22 mouse cellular contexts compared by ENCODE assay signal in genomic region chr2:69837244-69837967, GRCm38 (mm10). TPM values are rescaled to one million over a fixed set of nuclear protein-coding genes. Genes with fewer than 3 reads are reported as not detected.
DNase-seq lines count a peak whose midpoint lies in the region; ATAC-seq lines count a peak whose summit lies in the region.
"Had no signal": no experiment of that assay in that cellular context is flagged by ENCODE, and none has a peak within 500 bp of the region (broad histone marks: within the 10 kb centered on the region; RNA-seq: fewer than 3 reads in every experiment).

No protein-coding gene starts in this region.

- no peaks in the 10 kb centered on the region for H3K27me3 ChIP-seq in forebrain, embryonic 11.5 days (ENCODE audit: control insufficient read depth, insufficient read depth, low read length)
- H3K27me3 ChIP-seq in forebrain, embryonic 15.5 days: no peaks in the 10 kb centered on the region
- no peaks in the 10 kb centered on the region for H3K27me3 ChIP-seq in liver, embryonic 13.5 days
- no peaks in the 10 kb centered on the region for H3K27me3 ChIP-seq in liver, embryonic 15.5 days
- H3K27me3 ChIP-seq: embryonic facial prominence, embryonic 15.5 days; heart, embryonic 13.5 days; limb, embryonic 12.5 days; megakaryocyte, embryonic 14.5 days had no signal

- H3K4me2 ChIP-seq in forebrain, embryonic 11.5 days (ENCODE audit: low read depth, low read length, severe bottlenecking): no peak overlapping the region
- H3K4me2 ChIP-seq in forebrain, embryonic 15.5 days (replicated peaks): no peak overlapping the region
- H3K4me2 ChIP-seq in liver, embryonic 13.5 days: no peak overlapping the region
- H3K4me2 ChIP-seq in liver, embryonic 15.5 days: no peak overlapping the region
- H3K4me2 ChIP-seq: embryonic facial prominence, embryonic 15.5 days; heart, embryonic 13.5 days; hindbrain, embryonic 14.5 days; limb, embryonic 12.5 days had no signal

- no peaks in the 10 kb centered on the region; the same call in 1 of the 2 replicates for H3K36me3 ChIP-seq in forebrain, embryonic 11.5 days (ENCODE audit: control insufficient read depth, insufficient read depth, low read length)
- H3K36me3 ChIP-seq in forebrain, embryonic 15.5 days: peaks cover 34% of the 10 kb centered on the region
- H3K36me3 ChIP-seq in liver, embryonic 13.5 days: peaks cover 42% of the 10 kb centered on the region
- H3K36me3 ChIP-seq in liver, embryonic 15.5 days (replicated peaks): peaks cover 43% of the 10 kb centered on the region

- H3K27ac ChIP-seq in forebrain, embryonic 11.5 days (ENCODE audit: low read depth, low read length): no peak overlapping the region
- H3K27ac ChIP-seq in forebrain, embryonic 15.5 days (replicated peaks): no peak overlapping the region
- no peak overlapping the region for H3K27ac ChIP-seq in liver, embryonic 13.5 days
- H3K27ac ChIP-seq in liver, embryonic 15.5 days (replicated peaks): no peak overlapping the region
- H3K27ac ChIP-seq: embryonic facial prominence, embryonic 15.5 days; gastrocnemius, adult 2 months; heart, embryonic 13.5 days; hindbrain, embryonic 14.5 days; limb, embryonic 12.5 days; stomach, postnatal 0 days had no signal

- ATAC-seq in forebrain, embryonic 11.5 days (replicated peaks; ENCODE audit: low FRiP score): 0 out of 2 replicates have a peak, but pooled peaks have one; percentile 39
- ATAC-seq in forebrain, embryonic 15.5 days (replicated peaks): no peak
- ATAC-seq in liver, embryonic 13.5 days (ENCODE audit: low read depth): 0 out of 2 replicates have a peak, but pooled peaks have one; percentile 36
- 0 out of 2 replicates have a peak, but pooled peaks have one; percentile 18 for ATAC-seq in liver, embryonic 15.5 days (ENCODE audit: insufficient read depth)

- no peak for DNase-seq in forebrain, embryonic 11.5 days (ENCODE audit: low spot score)
- no peak for DNase-seq in liver, embryonic 13.5 days
- no peak for DNase-seq in liver
- peak; percentile 33 for DNase-seq in ZHBTc4 (ENCODE audit: low read depth, low spot score)
- DNase-seq in frontal cortex, adult 2 months (ENCODE audit: extremely low spot score in 1 of 2, low spot score in 1 of 2): no peak
- DNase-seq in thymus, postnatal 14 days: no peak
- DNase-seq: adrenal gland, postnatal 25 days; cerebellum, postnatal 10 days; gastrocnemius, adult 2 months; kidney, adult 11 months; lung, adult 2 months; retina, postnatal 1 day; right cerebral cortex, postnatal 4 days had no signal

- 78% methylated on average over 7 of the region's 7 CpGs for WGBS in forebrain, embryonic 11.5 days
- 81% methylated on average over 7 of the region's 7 CpGs for WGBS in forebrain, embryonic 15.5 days
- WGBS in liver, embryonic 13.5 days (ENCODE audit: insufficient replicate concordance): 72% methylated on average over 7 of the region's 7 CpGs
- 73% methylated on average over 7 of the region's 7 CpGs for WGBS in liver, embryonic 15.5 days (ENCODE audit: insufficient replicate concordance)

- no peak overlapping the region for H3K4me3 ChIP-seq in forebrain, embryonic 11.5 days (ENCODE audit: low read depth, low read length)
- H3K4me3 ChIP-seq in forebrain, embryonic 15.5 days: no peak overlapping the region
- no peak overlapping the region for H3K4me3 ChIP-seq in liver, embryonic 13.5 days (replicated peaks)
- no peak overlapping the region for H3K4me3 ChIP-seq in liver, embryonic 15.5 days (replicated peaks)
- H3K4me3 ChIP-seq: embryonic facial prominence, embryonic 15.5 days; gastrocnemius, adult 2 months; heart, embryonic 13.5 days; limb, embryonic 12.5 days; megakaryocyte, embryonic 14.5 days had no signal

- no peak overlapping the region for H3K9ac ChIP-seq in forebrain, embryonic 11.5 days (ENCODE audit: low read length)
- H3K9ac ChIP-seq in forebrain, embryonic 15.5 days (replicated peaks): no peak overlapping the region
- H3K9ac ChIP-seq in liver, embryonic 13.5 days: no peak overlapping the region
- no peak overlapping the region for H3K9ac ChIP-seq in liver, embryonic 15.5 days
- H3K9ac ChIP-seq: embryonic facial prominence, embryonic 15.5 days; heart, embryonic 13.5 days; hindbrain, embryonic 14.5 days; limb, embryonic 12.5 days had no signal

- H3K9me3 ChIP-seq in forebrain, embryonic 11.5 days (ENCODE audit: control insufficient read depth, low read length): no peaks in the 10 kb centered on the region
- no peaks in the 10 kb centered on the region for H3K9me3 ChIP-seq in forebrain, embryonic 15.5 days
- H3K9me3 ChIP-seq in liver, embryonic 13.5 days (replicated peaks): no peaks in the 10 kb centered on the region
- no peaks in the 10 kb centered on the region for H3K9me3 ChIP-seq in liver, embryonic 15.5 days (replicated peaks)
- H3K9me3 ChIP-seq: embryonic facial prominence, embryonic 15.5 days; heart, embryonic 13.5 days; limb, embryonic 12.5 days; megakaryocyte, embryonic 14.5 days had no signal

- no peaks in the 10 kb centered on the region for H3K4me1 ChIP-seq in forebrain, embryonic 11.5 days (replicated peaks; ENCODE audit: control insufficient read depth, insufficient read depth, low read length)
- H3K4me1 ChIP-seq in forebrain, embryonic 15.5 days: peaks cover 3% of the 10 kb centered on the region
- H3K4me1 ChIP-seq in liver, embryonic 13.5 days (replicated peaks): no peaks in the 10 kb centered on the region
- no peaks in the 10 kb centered on the region; the same call in 1 of the 2 replicates for H3K4me1 ChIP-seq in liver, embryonic 15.5 days (replicated peaks)
- H3K4me1 ChIP-seq: embryonic facial prominence, embryonic 15.5 days; heart, embryonic 13.5 days; limb, embryonic 12.5 days had no signal

RNA-seq across cellular contexts. Expression of gene Klhl23, which starts 15.7 kb away (rescaled TPM):
- 36.3 and 36.7 TPM in 2 replicates for polyA plus RNA-seq in forebrain, embryonic 11.5 days (2014; fragmentation: Nextera tagmentation; extraction: Ambion mirVana)
- 64.5 TPM in 2 replicates for polyA plus RNA-seq in forebrain, embryonic 15.5 days (2015; fragmentation: Nextera tagmentation; extraction: Ambion mirVana)
- polyA plus RNA-seq in liver, embryonic 13.5 days (2015; fragmentation: Nextera tagmentation; extraction: Ambion mirVana): 20.2 and 24.7 TPM in 2 replicates
- 18.1 and 19.4 TPM in 2 replicates for polyA plus RNA-seq in liver, embryonic 15.5 days (2015; fragmentation: Nextera tagmentation; extraction: Ambion mirVana)
- polyA plus RNA-seq in frontal cortex, adult 2 months (2012; rRNA removed): 36.7 and 39.9 TPM in 2 replicates

RNA-seq across cellular contexts. Expression of gene Ssb, which starts 24.0 kb away (rescaled TPM):
- 405 and 430 TPM in 2 replicates for polyA plus RNA-seq in forebrain, embryonic 11.5 days (2014; fragmentation: Nextera tagmentation; extraction: Ambion mirVana)
- 299 and 312 TPM in 2 replicates for polyA plus RNA-seq in forebrain, embryonic 15.5 days (2015; fragmentation: Nextera tagmentation; extraction: Ambion mirVana)
- 204 and 266 TPM in 2 replicates for polyA plus RNA-seq in liver, embryonic 13.5 days (2015; fragmentation: Nextera tagmentation; extraction: Ambion mirVana)
- polyA plus RNA-seq in liver, embryonic 15.5 days (2015; fragmentation: Nextera tagmentation; extraction: Ambion mirVana): 108 and 133 TPM in 2 replicates
- polyA plus RNA-seq in frontal cortex, adult 2 months (2012; rRNA removed): 113 and 130 TPM in 2 replicates

RNA-seq across cellular contexts. Expression of gene Phospho2, which starts 48.0 kb away (rescaled TPM):
- polyA plus RNA-seq in forebrain, embryonic 11.5 days (2014; fragmentation: Nextera tagmentation; extraction: Ambion mirVana): 34.5 and 39.1 TPM in 2 replicates
- polyA plus RNA-seq in forebrain, embryonic 15.5 days (2015; fragmentation: Nextera tagmentation; extraction: Ambion mirVana): 36.7 and 38.5 TPM in 2 replicates
- 13.0 and 18.1 TPM in 2 replicates for polyA plus RNA-seq in liver, embryonic 13.5 days (2015; fragmentation: Nextera tagmentation; extraction: Ambion mirVana)
- 11.1 and 11.4 TPM in 2 replicates for polyA plus RNA-seq in liver, embryonic 15.5 days (2015; fragmentation: Nextera tagmentation; extraction: Ambion mirVana)
- 23.1 and 36.9 TPM in 2 replicates for polyA plus RNA-seq in frontal cortex, adult 2 months (2012; rRNA removed)

RNA-seq across cellular contexts. Expression of gene Mettl5, which starts 48.0 kb away (rescaled TPM):
- 43.1 and 45.1 TPM in 2 replicates for polyA plus RNA-seq in forebrain, embryonic 11.5 days (2014; fragmentation: Nextera tagmentation; extraction: Ambion mirVana)
- polyA plus RNA-seq in forebrain, embryonic 15.5 days (2015; fragmentation: Nextera tagmentation; extraction: Ambion mirVana): 27.2 and 34.6 TPM in 2 replicates
- 40.8 and 42.1 TPM in 2 replicates for polyA plus RNA-seq in liver, embryonic 13.5 days (2015; fragmentation: Nextera tagmentation; extraction: Ambion mirVana)
- 24.1 and 29.1 TPM in 2 replicates for polyA plus RNA-seq in liver, embryonic 15.5 days (2015; fragmentation: Nextera tagmentation; extraction: Ambion mirVana)
- polyA plus RNA-seq in frontal cortex, adult 2 months (2012; rRNA removed): 14.1 and 17.3 TPM in 2 replicates

RNA-seq across cellular contexts. Expression of gene Ccdc173, which starts 48.0 kb away (rescaled TPM):
- 4.2 and 4.8 TPM in 2 replicates for polyA plus RNA-seq in forebrain, embryonic 11.5 days (2014; fragmentation: Nextera tagmentation; extraction: Ambion mirVana)
- polyA plus RNA-seq in forebrain, embryonic 15.5 days (2015; fragmentation: Nextera tagmentation; extraction: Ambion mirVana): 2.6 and 3.1 TPM in 2 replicates
- 0.21 and 0.28 TPM in 2 replicates for polyA plus RNA-seq in liver, embryonic 13.5 days (2015; fragmentation: Nextera tagmentation; extraction: Ambion mirVana)
- 0.14 and 0.16 TPM in 2 replicates for polyA plus RNA-seq in liver, embryonic 15.5 days (2015; fragmentation: Nextera tagmentation; extraction: Ambion mirVana)
- 3.8 and 4.4 TPM in 2 replicates for polyA plus RNA-seq in frontal cortex, adult 2 months (2012; rRNA removed)
- polyA plus RNA-seq: large intestine, adult 2 months had no signal
